Mouse (Mus musculus) megakaryocyte-erythroid progenitor cell, adult 5-6 weeks (primary cell): ENCODE data around the gene Ciao2b. TPM values are rescaled to one million over a fixed set of nuclear protein-coding genes. Genes with fewer than 3 reads are reported as not detected.
A peak's percentile ranks its signal among the peaks of the same experiment; 100 is the strongest.

Source experiments
- ATAC-seq: replicated peaks from 2 replicates; pipeline ENCODE4 v1.8.0; 2016; ENCODE audit warnings: mild to moderate bottlenecking, inconsistent platforms; ENCODE audit not compliant: severe bottlenecking, poor library complexity, low FRiP score, low TSS enrichment
- total RNA-seq, 2 experiments: library from RNA; stranded (forward) in 1 of 2; stranded (reverse) in 1 of 2; fragments of 200-1000, 215-1000 nt in 1 of 2; fragments of >200 nt in 1 of 2; fragmentation: Nextera tagmentation in 1 of 2; gene quantifications; 2 replicates each; pipeline ENCODE4 v1.2.3; 2014 to 2017

Gene Ciao2b
- total RNA-seq, 2 experiments from 2014 or later = 27.7 to 66.1 TPM

DNA sequence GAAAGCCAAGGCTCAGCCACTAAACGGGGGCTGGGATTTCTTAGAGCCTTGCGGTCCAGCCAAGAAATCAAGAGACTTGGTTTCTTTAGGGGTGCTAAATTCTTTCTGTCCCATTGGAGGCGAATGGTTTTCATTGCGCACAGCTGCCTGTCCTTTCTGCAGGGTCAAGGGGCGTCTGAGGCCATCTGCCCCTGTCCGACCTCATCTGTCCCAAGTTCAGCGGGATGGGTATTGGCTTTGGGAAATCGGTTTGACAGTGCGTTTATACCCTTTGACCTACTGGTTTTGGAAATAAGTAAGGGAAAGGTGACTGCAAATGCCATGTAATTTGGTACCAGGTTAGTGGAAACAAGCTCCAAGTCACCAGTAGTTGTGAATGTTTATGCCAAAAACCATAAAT lies 49.9 kb downstream of the Ciao2b start:
- no peak for ATAC-seq

DNA sequence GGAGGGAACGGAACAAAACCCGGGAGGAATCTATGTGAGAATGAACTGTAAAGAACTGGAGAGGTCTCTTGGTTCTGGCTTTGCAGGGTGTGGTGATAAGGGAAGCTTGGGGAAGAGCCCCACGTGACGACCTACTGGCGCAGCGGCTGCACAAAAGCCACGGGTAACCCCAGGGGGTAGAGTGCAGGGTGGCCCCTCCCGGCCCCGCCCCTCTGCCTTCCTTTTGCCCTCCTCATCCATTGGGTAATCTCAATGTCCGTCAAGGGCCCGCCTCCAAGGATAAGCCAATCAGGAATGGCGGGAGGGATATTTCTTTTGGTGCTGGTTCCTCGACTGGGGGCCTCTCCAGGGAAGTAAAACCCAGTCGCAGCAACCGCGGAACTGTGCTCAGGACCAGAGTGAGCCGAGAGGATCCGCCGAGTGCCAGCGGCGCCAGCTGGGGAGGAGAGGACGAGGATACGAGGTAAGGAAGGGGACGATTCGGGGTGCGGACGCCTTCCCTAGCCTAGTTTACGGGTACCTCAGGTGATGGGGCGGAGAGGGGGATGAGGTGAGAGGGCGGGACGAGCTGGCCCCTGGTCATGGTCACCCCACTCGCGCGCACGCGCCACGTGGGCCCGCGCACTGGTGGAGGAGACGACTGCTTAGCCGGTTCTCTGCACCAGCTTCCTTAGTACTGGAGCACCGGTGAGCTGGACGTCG lies 50.5 kb downstream of the Ciao2b start, which contains the start of gene Pdp2:
Gene Pdp2 (plus strand): TSS at position 319 of the 702 bp plus-strand sequence.
- peak; percentile 92 for ATAC-seq

DNA sequence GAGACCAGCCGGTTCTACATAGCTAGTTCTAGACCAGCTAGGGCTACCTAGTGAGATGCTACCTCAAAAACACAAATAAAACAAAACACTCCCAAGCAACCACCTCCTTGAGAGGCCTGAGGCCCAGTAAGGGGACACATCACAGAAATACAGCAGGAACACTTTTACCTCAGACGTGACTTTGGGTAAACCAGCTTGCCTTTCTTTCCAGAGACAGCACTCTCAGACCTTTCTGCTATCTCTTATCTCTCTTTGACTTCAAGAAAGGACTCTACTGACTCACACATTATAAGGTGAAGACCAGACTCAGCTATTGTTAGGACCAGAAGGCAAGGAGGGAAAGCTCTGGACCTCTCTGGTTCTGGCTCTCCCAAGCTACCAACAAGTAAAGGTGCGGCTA lies 51.5 kb downstream of the Ciao2b start:
- no peak for ATAC-seq

Other genes with a start within 250 kb of the Ciao2b start
- gene Cmtm4, start 246.2 kb downstream of the Ciao2b start, total RNA-seq (2014; fragmentation: Nextera tagmentation) = 0.32 and 1.2 TPM in 2 replicates
- 1.1 and 1.7 TPM in 2 replicates for gene Cmtm4, start 246.2 kb downstream of the Ciao2b start, total RNA-seq (2017)
- 25.5 and 35.1 TPM in 2 replicates for gene Dync1li2, start 198.9 kb downstream of the Ciao2b start, total RNA-seq (2014; fragmentation: Nextera tagmentation)
- 53.1 and 61.4 TPM in 2 replicates for gene Dync1li2, start 198.9 kb downstream of the Ciao2b start, total RNA-seq (2017)
- gene Terb1, start 132.1 kb downstream of the Ciao2b start, total RNA-seq (2014; fragmentation: Nextera tagmentation) = not detected in 2 replicates
- not detected in 2 replicates for gene Terb1, start 132.1 kb downstream of the Ciao2b start, total RNA-seq (2017)
- 83.2 and 84.8 TPM in 2 replicates for gene Nae1, start 107.3 kb downstream of the Ciao2b start, total RNA-seq (2014; fragmentation: Nextera tagmentation)
- 172 and 193 TPM in 2 replicates for gene Nae1, start 107.3 kb downstream of the Ciao2b start, total RNA-seq (2017)
- 1.8 TPM in 1 of 2 replicates, not detected in the other for gene Car7, start 107.3 kb downstream of the Ciao2b start, total RNA-seq (2014; fragmentation: Nextera tagmentation)
- gene Car7, start 107.3 kb downstream of the Ciao2b start, total RNA-seq (2017) = 3.6 TPM in 1 of 2 replicates, not detected in the other
- gene Pdp2, start 50.5 kb downstream of the Ciao2b start, total RNA-seq (2014; fragmentation: Nextera tagmentation) = 8.6 and 9.5 TPM in 2 replicates
- 10.2 and 10.4 TPM in 2 replicates for gene Pdp2, start 50.5 kb downstream of the Ciao2b start, total RNA-seq (2017)
- not detected in 2 replicates for gene Cdh16, start 17.6 kb downstream of the Ciao2b start, total RNA-seq (2014; fragmentation: Nextera tagmentation)
- gene Cdh16, start 17.6 kb downstream of the Ciao2b start, total RNA-seq (2017) = not detected in 2 replicates
- gene Rrad, start 10.6 kb downstream of the Ciao2b start, total RNA-seq (2014; fragmentation: Nextera tagmentation) = 1.1 TPM in 1 of 2 replicates, not detected in the other
- 0.19 and 0.94 TPM in 2 replicates for gene Rrad, start 10.6 kb downstream of the Ciao2b start, total RNA-seq (2017)
- gene Ces2a, start 92.0 kb upstream of the Ciao2b start, total RNA-seq (2014; fragmentation: Nextera tagmentation) = not detected in 2 replicates
- not detected in 2 replicates for gene Ces2a, start 92.0 kb upstream of the Ciao2b start, total RNA-seq (2017)
- not detected in 2 replicates for gene Ces2b, start 189.6 kb upstream of the Ciao2b start, total RNA-seq (2014; fragmentation: Nextera tagmentation)
- gene Ces2b, start 189.6 kb upstream of the Ciao2b start, total RNA-seq (2017) = not detected in 2 replicates
- gene Ces2c, start 205.1 kb upstream of the Ciao2b start, total RNA-seq (2014; fragmentation: Nextera tagmentation) = not detected in 2 replicates
- not detected in 2 replicates for gene Ces2c, start 205.1 kb upstream of the Ciao2b start, total RNA-seq (2017)